Mouse (Mus musculus): ENCODE measurements around the gene Lrba.

- TF ChIP-seq POLR2A (IDR thresholded peaks at IDR 0.05; ENCODE audit: extremely low read depth, insufficient read depth, low read length) = no peak
- TF ChIP-seq CTCF (IDR thresholded peaks at IDR 0.05; ENCODE audit: extremely low read depth, insufficient read depth, low read length) = no peak
Observed at GRCm38 (mm10) chr3:86762036-86762415, 537.5 kb downstream of the Lrba start.
